Mouse (Mus musculus) CH12.LX (cell line): Measurements from ENCODE around the gene Mapk9. TPM values are rescaled to one million over a fixed set of nuclear protein-coding genes. Genes with fewer than 3 reads are reported as not detected.

Experiments used
- DNase-seq: peaks from one replicate; pipeline ENCODE4 v3.0.0-alpha.2; 2013; ENCODE audit errors: extremely low read depth
- H3K27ac ChIP-seq: 2 replicates; pipeline ENCODE4 v1.5.1; 2012; ENCODE audit warnings: low read depth, mild to moderate bottlenecking, control low read depth, moderate library complexity; ENCODE audit not compliant: insufficient read depth
- H3K27me3 ChIP-seq: replicated peaks from 2 replicates; pipeline ENCODE3; 2012; ENCODE audit warnings: inconsistent platforms
- H3K36me3 ChIP-seq, 2 experiments: replicated peaks in 1 of 2; 2 replicates each; pipeline versions ENCODE3 to v1.6.1; 2012; ENCODE audit warnings: inconsistent platforms in 1 of 2, low read length in 1 of 2, mild to moderate bottlenecking in 1 of 2, mixed read lengths in 1 of 2, moderate library complexity in 1 of 2; ENCODE audit not compliant: control insufficient read depth in 1 of 2, insufficient read depth in 1 of 2
- H3K4me1 ChIP-seq, 2 experiments: 2 replicates each; pipeline ENCODE4 v1.6.1; 2012; ENCODE audit warnings: inconsistent platforms in 1 of 2, moderate library complexity in 1 of 2; ENCODE audit not compliant: insufficient read depth in 2 of 2, control insufficient read depth in 1 of 2
- H3K4me2 ChIP-seq: 2 replicates; pipeline ENCODE4 v1.6.1; 2012; ENCODE audit warnings: low read depth, mild to moderate bottlenecking, control low read depth; ENCODE audit not compliant: poor library complexity, insufficient read depth, severe bottlenecking
- H3K4me3 ChIP-seq, 3 experiments: fragments of 150-350 bp in 1 of 3; sonication (generic) in 1 of 3; replicated peaks in 1 of 3; 2 replicates each; pipeline versions ENCODE3 to v1.5.1; 2011 to 2012; ENCODE audit warnings: low read depth in 2 of 3, low read length in 2 of 3, mild to moderate bottlenecking in 2 of 3, moderate library complexity in 2 of 3, control low read depth in 1 of 3, improper control_type of control experiment in 1 of 3, inconsistent platforms in 1 of 3, mixed read lengths in 1 of 3; ENCODE audit not compliant: poor library complexity in 1 of 3
- H3K79me2 ChIP-seq: replicated peaks from 2 replicates; pipeline ENCODE4 v1.6.1; 2012; ENCODE audit warnings: mild to moderate bottlenecking, moderate library complexity; ENCODE audit not compliant: control insufficient read depth, poor library complexity, insufficient read depth, severe bottlenecking; ENCODE audit errors: extremely low read depth
- H3K9ac ChIP-seq: 2 replicates; pipeline ENCODE4 v1.6.1; 2012; ENCODE audit warnings: low read depth, mild to moderate bottlenecking, control low read depth, moderate library complexity; ENCODE audit not compliant: insufficient read depth
- H3K9me3 ChIP-seq: replicated peaks from 2 replicates; pipeline ENCODE3; 2012; ENCODE audit warnings: low read length, inconsistent platforms, mixed read lengths
- BHLHE40 ChIP-seq: IDR thresholded peaks from 2 replicates; pipeline ENCODE4 v1.6.1; 2011; ENCODE audit warnings: mild to moderate bottlenecking, low read depth, low read length, improper control_type of control experiment
- E2F4 ChIP-seq: IDR thresholded peaks from 2 replicates; pipeline ENCODE4 v1.6.1; 2011; ENCODE audit warnings: low read depth, low read length, improper control_type of control experiment; ENCODE audit not compliant: insufficient replicate concordance
- KAT2A ChIP-seq: IDR thresholded peaks from 2 replicates; pipeline ENCODE4 v1.6.1; 2012; ENCODE audit warnings: low read length, improper control_type of control experiment, inconsistent platforms; ENCODE audit not compliant: insufficient replicate concordance
- MAFK ChIP-seq: IDR thresholded peaks from 2 replicates; pipeline ENCODE4 v1.6.1; 2011; ENCODE audit warnings: low read length, improper control_type of control experiment; ENCODE audit not compliant: insufficient replicate concordance
- MAX ChIP-seq: IDR thresholded peaks from 2 replicates; pipeline ENCODE4 v1.6.1; 2011; ENCODE audit warnings: low read length, improper control_type of control experiment
- MEF2A ChIP-seq: IDR thresholded peaks from 2 replicates; pipeline ENCODE4 v1.6.1; 2014; ENCODE audit warnings: low read depth, mild to moderate bottlenecking, inconsistent platforms, low read length, improper control_type of control experiment, borderline replicate concordance
- MXI1 ChIP-seq: IDR thresholded peaks from 2 replicates; pipeline ENCODE4 v1.6.1; 2011; ENCODE audit warnings: mild to moderate bottlenecking, low read depth, low read length, improper control_type of control experiment
- NRF1 ChIP-seq: IDR thresholded peaks from 2 replicates; pipeline ENCODE4 v1.6.1; 2014; ENCODE audit warnings: low read depth, mild to moderate bottlenecking, inconsistent platforms, low read length, improper control_type of control experiment, moderate library complexity
- PAX5 ChIP-seq: IDR thresholded peaks from 2 replicates; pipeline ENCODE4 v1.6.1; 2012; ENCODE audit warnings: low read length, inconsistent platforms, mixed read lengths
- POLR2A ChIP-seq: IDR thresholded peaks from 2 replicates; pipeline ENCODE4 v1.6.1; 2011; ENCODE audit warnings: low read depth, mild to moderate bottlenecking, improper control_type of control experiment, low read length
- RAD21 ChIP-seq: IDR thresholded peaks from 2 replicates; pipeline ENCODE4 v1.6.1; 2011; ENCODE audit warnings: low read depth, mild to moderate bottlenecking, low read length, improper control_type of control experiment, moderate library complexity
- RCOR1 ChIP-seq: conservative IDR thresholded peaks from 2 replicates; pipeline ENCODE4 v1.6.1; 2012; ENCODE audit warnings: low read depth, mild to moderate bottlenecking, inconsistent platforms, low read length, improper control_type of control experiment
- SIN3A ChIP-seq: IDR thresholded peaks from 2 replicates; pipeline ENCODE4 v1.6.1; 2012; ENCODE audit warnings: low read length, improper control_type of control experiment, inconsistent platforms
- SMC3 ChIP-seq: IDR thresholded peaks from 2 replicates; pipeline ENCODE4 v1.6.1; 2011; ENCODE audit warnings: low read depth, low read length, improper control_type of control experiment
- UBTF ChIP-seq: IDR thresholded peaks from 2 replicates; pipeline ENCODE4 v1.6.1; 2012; ENCODE audit warnings: low read depth, mild to moderate bottlenecking, inconsistent platforms, low read length, improper control_type of control experiment, moderate library complexity
- USF1 ChIP-seq: IDR thresholded peaks from 2 replicates; pipeline ENCODE4 v1.6.1; 2014; ENCODE audit warnings: low read depth, mild to moderate bottlenecking, inconsistent platforms, low read length, improper control_type of control experiment
- ZC3H11A ChIP-seq: IDR thresholded peaks from 2 replicates; pipeline ENCODE4 v1.6.1; 2012; ENCODE audit warnings: low read depth, mild to moderate bottlenecking, inconsistent platforms, low read length, improper control_type of control experiment
- ZMIZ1 ChIP-seq: IDR thresholded peaks from 2 replicates; pipeline ENCODE4 v1.6.1; 2012; ENCODE audit warnings: low read depth, mild to moderate bottlenecking, inconsistent platforms, low read length, improper control_type of control experiment
- dilution Hi-C: fragments of 300-500 bp; cut with MboI; formaldehyde crosslinking; loops from 2 replicates; pipeline ENCODE4 v1.14.3; 2020; ENCODE audit warnings: low sequenced_read_pairs; ENCODE audit not compliant: extremely low pct_unique_long_range_greater_than_20kb, extremely low pct_ligation_motif_present
- in situ Hi-C: fragments of 300-500 bp; cut with MboI; formaldehyde crosslinking; loops from 3 replicates; pipeline ENCODE4 v1.14.3; 2019; ENCODE audit warnings: low sequenced_read_pairs, low pct_ligation_motif_present, low pct_unique_long_range_greater_than_20kb, mixed read lengths
- polyA plus RNA-seq: library from polyadenylated mRNA; unstranded; fragments of >175 nt; gene quantifications from 2 replicates; pipeline ENCODE4 v1.2.1, GENCODE M21; 2012; ENCODE audit warnings: low read depth; ENCODE audit not compliant: insufficient read length
- total RNA-seq, 2 experiments: library from RNA; depleted of rRNA; stranded (reverse); fragments of 300-350 nt in 1 of 2; fragments of >200 nt in 1 of 2; gene quantifications; 2 replicates each; pipeline ENCODE4 v1.2.3; 2012 to 2014

The Mapk9 gene
- total and polyA plus RNA-seq, 3 experiments = 22.0 to 36.8 (median 29.3) TPM

- Histone ChIP-seq H3K79me2 (no peaks in the 10 kb centered on the region), H3K4me3 (no peak overlapping the region), H3K36me3 (peaks cover 8 to 44% of the 10 kb centered on the region in 2 experiments), H3K27me3 (no peaks in the 10 kb centered on the region), H3K4me2 (no peak overlapping the region), H3K9ac (no peak overlapping the region), H3K27ac (no peak overlapping the region), H3K9me3 (no peaks in the 10 kb centered on the region), H3K4me1 (peaks cover 2 to 12% of the 10 kb centered on the region in 2 experiments; a peak in 2 of 4 replicates)
- no peak for DNase-seq
- no peak for TF ChIP-seq PAX5
- no peak for TF ChIP-seq POLR2A
- no peak for TF ChIP-seq USF1
- no peak for TF ChIP-seq MAFK
- TF ChIP-seq ZMIZ1 = no peak
- no peak for TF ChIP-seq BHLHE40
- TF ChIP-seq MXI1 = no peak
- no peak for TF ChIP-seq SMC3
- TF ChIP-seq E2F4 = no peak
- no peak for TF ChIP-seq SIN3A
- TF ChIP-seq UBTF = no peak
- no peak for TF ChIP-seq ZC3H11A
- TF ChIP-seq NRF1 = no peak
- TF ChIP-seq MAX = no peak
- TF ChIP-seq RCOR1 = no peak
- no peak for TF ChIP-seq KAT2A
- no peak for TF ChIP-seq MEF2A
- in situ Hi-C loops = no loop called here
- dilution Hi-C loops = no loop called here
Observed at GRCm38 (mm10) chr11:49855144-49855543, 8.6 kb downstream of the Mapk9 start.

GRCm38 (mm10) chr11:49861139-49861538 is 14.6 kb downstream of the Mapk9 start:
- Histone ChIP-seq H3K4me2 (no peak overlapping the region), H3K27ac (no peak overlapping the region), H3K9ac (no peak overlapping the region), H3K79me2 (no peaks in the 10 kb centered on the region), H3K4me3 (no peak overlapping the region), H3K9me3 (no peaks in the 10 kb centered on the region), H3K36me3 (peaks cover 6 to 38% of the 10 kb centered on the region in 2 experiments), H3K27me3 (no peaks in the 10 kb centered on the region), H3K4me1 (peaks cover 2 to 12% of the 10 kb centered on the region in 2 experiments; a peak in 2 of 4 replicates)
- dilution Hi-C loops = no loop called here
- DNase-seq = no peak
- in situ Hi-C loops = loop anchor here (10.0 kb wide), 1 partner anchor 206 kb away; no protein-coding TSS in a partner anchor
- no peak for TF ChIP-seq RAD21
- TF ChIP-seq MXI1 = no peak
